Mouse (Mus musculus) frontal cortex, postnatal 36 days (tissue): Measurements from ENCODE around the gene Tspan17.

Source experiments
- DNase-seq, 2 experiments: peaks; one replicate each; pipeline ENCODE4 v3.0.0; 2022; ENCODE audit warnings: low spot score in 2 of 2

Gene Tspan17

GRCm38 (mm10) chr13:54788740-54789560 is at the start of gene Tspan17:
Gene Tspan17 (plus strand): TSS chr13:54789377.
- peak; percentile 93 for DNase-seq

- no peak for DNase-seq
Measured at GRCm38 (mm10) chr13:54746110-54746509, 43.1 kb upstream of the Tspan17 start.

GRCm38 (mm10) chr13:54746896-54747295 is 42.3 kb upstream of the Tspan17 start:
- no peak for DNase-seq

- DNase-seq: no peak
Measured at GRCm38 (mm10) chr13:54748190-54748589, 41.0 kb upstream of the Tspan17 start.

- no peak for DNase-seq
Measured at GRCm38 (mm10) chr13:54748721-54749060, 40.5 kb upstream of the Tspan17 start.

GRCm38 (mm10) chr13:54749061-54749863 is 39.9 kb upstream of the Tspan17 start:
- DNase-seq: peak in 1 of 2 experiments; percentile 61

GRCm38 (mm10) chr13:54749864-54750411 is 39.2 kb upstream of the Tspan17 start, which contains the start of gene Gprin1:
Gene Gprin1 (minus strand): TSS chr13:54749874.
- DNase-seq: no peak

GRCm38 (mm10) chr13:54750699-54751098 is 38.5 kb upstream of the Tspan17 start:
- no peak for DNase-seq

GRCm38 (mm10) chr13:54752656-54753055 is 36.5 kb upstream of the Tspan17 start:
- peak; percentile 86 to 91 for DNase-seq

- DNase-seq: no peak
Measured at GRCm38 (mm10) chr13:54753733-54754132, 35.4 kb upstream of the Tspan17 start.

GRCm38 (mm10) chr13:54754169-54755080 is 34.8 kb upstream of the Tspan17 start:
- DNase-seq: no peak

GRCm38 (mm10) chr13:54755201-54755830 is 33.9 kb upstream of the Tspan17 start:
- peak in 1 of 2 experiments; percentile 61 for DNase-seq

GRCm38 (mm10) chr13:54756156-54756712 is 32.9 kb upstream of the Tspan17 start:
- no peak for DNase-seq

GRCm38 (mm10) chr13:54757093-54757830 is 31.9 kb upstream of the Tspan17 start:
- DNase-seq: peak in 1 of 2 experiments; percentile 54

- DNase-seq: peak; percentile 90 to 94
Measured at GRCm38 (mm10) chr13:54758045-54758755, 31.0 kb upstream of the Tspan17 start.

- DNase-seq: no peak
Measured at GRCm38 (mm10) chr13:54758756-54759470, 30.3 kb upstream of the Tspan17 start.

GRCm38 (mm10) chr13:54759496-54759895 is 29.7 kb upstream of the Tspan17 start:
- no peak for DNase-seq

- DNase-seq: peak; percentile 81 to 93
Measured at GRCm38 (mm10) chr13:54760164-54760795, 28.9 kb upstream of the Tspan17 start.
